1 mouse cellular context compared by ENCODE assay signal in genomic region chr5:137759971-137760412, GRCm38 (mm10).
A peak's percentile ranks its signal among the peaks of the same experiment; 100 is the strongest.
TF ChIP-seq lines count a peak whose summit lies in the region.

No protein-coding gene starts in this region.

TF ChIP-seq in CH12.LX, 34 proteins besides CTCF, POLR2A, EP300 and RAD21:
- TF ChIP-seq JUND (conservative IDR thresholded peaks at IDR 0.05; ENCODE audit: low read depth, low read length) = no peak
- TF ChIP-seq PAX5 (IDR thresholded peaks at IDR 0.05; ENCODE audit: low read length) = no peak
- TF ChIP-seq E2F4 (IDR thresholded peaks at IDR 0.05; ENCODE audit: insufficient replicate concordance, low read depth, low read length) = no peak
- TF ChIP-seq MYC (IDR thresholded peaks at IDR 0.05; ENCODE audit: low read depth, low read length) = 0 out of 2 replicates have a peak, but pooled peaks have one; percentile 41
- no peak for TF ChIP-seq RCOR1 (conservative IDR thresholded peaks at IDR 0.05; ENCODE audit: low read depth, low read length)
- TF ChIP-seq BHLHE40 (IDR thresholded peaks at IDR 0.05; ENCODE audit: low read depth, low read length) = no peak
- TF ChIP-seq MAX (IDR thresholded peaks at IDR 0.05; ENCODE audit: low read length) = 0 out of 2 replicates have a peak, but pooled peaks have one; percentile 50
- TF ChIP-seq TCF12 (IDR thresholded peaks at IDR 0.05; ENCODE audit: low read depth, low read length) = no peak
- no peak for TF ChIP-seq POLR2AphosphoS2 (IDR thresholded peaks at IDR 0.05; ENCODE audit: low read depth, low read length)
- no peak for TF ChIP-seq IRF4 (IDR thresholded peaks at IDR 0.05; ENCODE audit: low read depth, low read length)
- TF ChIP-seq CHD2 (IDR thresholded peaks at IDR 0.05; ENCODE audit: low read length) = no peak
- TF ChIP-seq MAZ (IDR thresholded peaks at IDR 0.05; ENCODE audit: low read depth, low read length) = no peak
- TF ChIP-seq HCFC1 (IDR thresholded peaks at IDR 0.05; ENCODE audit: low read depth, low read length) = peak; percentile 17; the same call in 1 of the 2 replicates
- TF ChIP-seq UBTF (IDR thresholded peaks at IDR 0.05; ENCODE audit: low read depth, low read length) = no peak
- TF ChIP-seq ELF1 (IDR thresholded peaks at IDR 0.05; ENCODE audit: low read depth, low read length) = no peak
- TF ChIP-seq GABPA (IDR thresholded peaks at IDR 0.05; ENCODE audit: insufficient replicate concordance, low read depth, low read length) = no peak
- no peak for TF ChIP-seq MEF2A (IDR thresholded peaks at IDR 0.05; ENCODE audit: borderline replicate concordance, low read depth, low read length)
- no peak for TF ChIP-seq NRF1 (IDR thresholded peaks at IDR 0.05; ENCODE audit: low read depth, low read length)
- TF ChIP-seq CHD1 (IDR thresholded peaks at IDR 0.05; ENCODE audit: low read depth, low read length) = no peak
- no peak for TF ChIP-seq ZNF384 (IDR thresholded peaks at IDR 0.05; ENCODE audit: low read depth, low read length)
- peak; percentile 81 for TF ChIP-seq SMC3 (IDR thresholded peaks at IDR 0.05; ENCODE audit: low read depth, low read length)
- TF ChIP-seq ZMIZ1 (IDR thresholded peaks at IDR 0.05; ENCODE audit: low read depth, low read length) = no peak
- peak; percentile 49; the same call in 1 of the 2 replicates for TF ChIP-seq SIN3A (IDR thresholded peaks at IDR 0.05; ENCODE audit: low read length)
- no peak for TF ChIP-seq MAFK (IDR thresholded peaks at IDR 0.05; ENCODE audit: insufficient replicate concordance, low read length)
- no peak for TF ChIP-seq ETS1 (conservative IDR thresholded peaks at IDR 0.05; ENCODE audit: low read depth, low read length)
- TF ChIP-seq USF1 (IDR thresholded peaks at IDR 0.05; ENCODE audit: low read depth, low read length) = no peak
- TF ChIP-seq USF2 (conservative IDR thresholded peaks at IDR 0.05; ENCODE audit: low read depth, low read length) = no peak
- TF ChIP-seq NELFE (IDR thresholded peaks at IDR 0.05; ENCODE audit: low read depth, low read length) = no peak
- TF ChIP-seq MXI1 (IDR thresholded peaks at IDR 0.05; ENCODE audit: low read depth, low read length) = no peak
- TF ChIP-seq KAT2A (IDR thresholded peaks at IDR 0.05; ENCODE audit: insufficient replicate concordance, low read length) = no peak
- no peak for TF ChIP-seq JUN (IDR thresholded peaks at IDR 0.05; ENCODE audit: insufficient read depth, low read depth, low read length)
- TF ChIP-seq ZC3H11A (IDR thresholded peaks at IDR 0.05; ENCODE audit: low read depth, low read length) = no peak
- no peak for TF ChIP-seq ZKSCAN1 (IDR thresholded peaks at IDR 0.05; ENCODE audit: borderline replicate concordance, low read depth, low read length)
- TF ChIP-seq TBP (conservative IDR thresholded peaks at IDR 0.05; ENCODE audit: low read depth, low read length) = no peak
TF ChIP-seq in CH12.LX: peak in this region for 5.
